Mouse (Mus musculus): ENCODE data around the gene Olfr331. TPM values are rescaled to one million over a fixed set of nuclear protein-coding genes. Genes with fewer than 3 reads are reported as not detected.

Gene Olfr331
- not detected in 2 replicates for total RNA-seq (2023)

GRCm38 (mm10) chr11:58502472-58502871, at the start of gene Olfr331:
Olfr331 (minus strand) TSS chr11:58502572.

GRCm38 (mm10) chr11:58546322-58546721, 44.0 kb upstream of the Olfr331 start, which contains the start of gene Olfr329-ps:
Olfr329-ps (minus strand) TSS chr11:58546422.

GRCm38 (mm10) chr11:58534736-58535135, 32.4 kb upstream of the Olfr331 start, which contains the start of gene Olfr330:
Olfr330 (minus strand) TSS chr11:58534836.

GRCm38 (mm10) chr11:58492455-58492854, 9.9 kb downstream of the Olfr331 start, which contains the start of gene Olfr332:
Olfr332 (minus strand) TSS chr11:58492555.

GRCm38 (mm10) chr11:58462170-58462569, 40.2 kb downstream of the Olfr331 start, which contains the start of gene Olfr30:
Olfr30 (minus strand) TSS chr11:58462270.

GRCm38 (mm10) chr11:58452759-58453158, 49.6 kb downstream of the Olfr331 start, which contains the start of gene Lypd9:
Lypd9 (minus strand) TSS chr11:58452923.

Other genes with a start within 250 kb of the Olfr331 start
- gene 4930438A08Rik, start 227.8 kb downstream of the Olfr331 start, total RNA-seq (2023), result 84.1 and 93.8 TPM in 2 replicates
- 9.9 and 13.5 TPM in 2 replicates for gene Zfp692, start 195.5 kb downstream of the Olfr331 start, total RNA-seq (2023)
- 13.5 and 20.9 TPM in 2 replicates for gene Zfp672, start 172.2 kb downstream of the Olfr331 start, total RNA-seq (2023)
- gene Sh3bp5l, start 171.8 kb downstream of the Olfr331 start, total RNA-seq (2023), result 26.4 and 32.8 TPM in 2 replicates
- gene Lypd8, start 123.5 kb downstream of the Olfr331 start, total RNA-seq (2023), result not detected in 2 replicates
- gene 1810065E05Rik, start 81.5 kb downstream of the Olfr331 start, total RNA-seq (2023), result not detected in 2 replicates
- gene Gm12253, start 70.0 kb downstream of the Olfr331 start, total RNA-seq (2023), result not detected in 2 replicates
- not detected in 2 replicates for gene Lypd9, start 49.6 kb downstream of the Olfr331 start, total RNA-seq (2023)
- gene Olfr30, start 40.3 kb downstream of the Olfr331 start, total RNA-seq (2023), result not detected in 2 replicates
- gene Olfr332, start 10.0 kb downstream of the Olfr331 start, total RNA-seq (2023), result not detected in 2 replicates
- gene Olfr330, start 32.3 kb upstream of the Olfr331 start, total RNA-seq (2023), result not detected in 2 replicates
- not detected in 2 replicates for gene Olfr329-ps, start 43.9 kb upstream of the Olfr331 start, total RNA-seq (2023)
- 0.18 and 0.32 TPM in 2 replicates for gene Olfr328, start 53.1 kb upstream of the Olfr331 start, total RNA-seq (2023)
- gene Olfr224, start 68.0 kb upstream of the Olfr331 start, total RNA-seq (2023), result not detected in 2 replicates
- not detected in 2 replicates for gene Olfr325, start 75.2 kb upstream of the Olfr331 start, total RNA-seq (2023)
- gene Olfr324, start 92.5 kb upstream of the Olfr331 start, total RNA-seq (2023), result not detected in 2 replicates
- not detected in 2 replicates for gene 2210407C18Rik, start 113.5 kb upstream of the Olfr331 start, total RNA-seq (2023)
- not detected in 2 replicates for gene Olfr323, start 127.9 kb upstream of the Olfr331 start, total RNA-seq (2023)
- gene Trim58, start 137.9 kb upstream of the Olfr331 start, total RNA-seq (2023), result 0.29 and 0.41 TPM in 2 replicates
- not detected in 2 replicates for gene Olfr322, start 156.2 kb upstream of the Olfr331 start, total RNA-seq (2023)
- not detected in 2 replicates for gene Olfr320, start 178.5 kb upstream of the Olfr331 start, total RNA-seq (2023)
- not detected in 2 replicates for gene Olfr319, start 196.6 kb upstream of the Olfr331 start, total RNA-seq (2023)
- gene Olfr318, start 221.4 kb upstream of the Olfr331 start, total RNA-seq (2023), result 0.13 and 0.25 TPM in 2 replicates
- gene Olfr317, start 236.6 kb upstream of the Olfr331 start, total RNA-seq (2023), result not detected in 2 replicates